ENCODE assay signal across 17 mouse cellular contexts in the genomic region with DNA sequence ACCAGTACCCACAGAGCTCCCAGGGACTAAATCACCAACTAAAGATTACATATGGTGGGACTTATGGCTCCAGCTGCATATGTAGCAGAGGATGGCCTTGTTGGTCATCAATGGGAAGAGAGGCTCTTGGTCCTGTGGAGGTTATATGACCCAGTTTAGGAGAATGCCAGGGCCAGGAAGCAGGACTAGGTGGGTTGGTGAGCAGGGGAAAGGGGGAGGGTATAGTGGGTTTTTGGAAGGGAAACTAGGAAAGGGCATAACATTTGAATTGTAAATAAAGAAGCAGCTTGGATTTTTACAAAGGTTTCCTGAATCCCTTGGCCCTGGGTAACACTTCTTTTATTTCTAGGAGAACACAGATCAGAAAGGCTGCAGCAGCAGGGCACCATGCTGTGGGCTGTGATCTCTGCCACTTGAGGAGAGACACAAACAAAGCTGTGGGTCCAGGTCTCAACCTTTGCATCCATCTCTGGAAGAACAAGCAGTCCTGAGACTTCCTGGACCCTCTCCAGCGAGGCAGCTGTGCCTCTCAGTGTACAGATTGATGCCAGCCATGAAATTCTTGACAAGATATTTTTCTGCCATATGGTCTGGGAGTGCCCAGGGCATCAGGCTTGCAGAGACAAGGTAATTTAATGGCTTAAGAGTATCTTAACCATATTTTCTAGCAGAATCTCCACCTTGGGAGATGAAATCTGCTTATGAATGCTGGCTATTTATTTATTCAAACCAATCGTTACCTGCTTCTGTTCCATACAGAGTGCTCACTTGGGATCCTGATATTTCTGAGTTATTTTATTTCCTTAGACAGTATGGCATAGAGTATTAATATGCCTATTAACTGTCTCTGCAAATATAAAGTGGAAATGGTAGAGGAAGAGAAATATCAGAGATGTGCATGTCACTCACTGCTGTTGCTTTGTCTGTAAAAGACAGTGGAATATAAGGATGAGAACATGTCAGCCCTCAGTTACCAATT.
DNase-seq lines count a peak whose midpoint lies in the region; ATAC-seq lines count a peak whose summit lies in the region.
"Had no signal": no experiment of that assay in that cellular context is flagged by ENCODE, and none has a peak within 500 bp of the region (broad histone marks: within the 10 kb centered on the region; RNA-seq: fewer than 3 reads in every experiment).

No protein-coding gene starts in this region.

- no peaks in the 10 kb centered on the region for H3K36me3 ChIP-seq in forebrain, embryonic 13.5 days (ENCODE audit: poor library complexity, severe bottlenecking)
- H3K36me3 ChIP-seq in forebrain, embryonic 12.5 days (replicated peaks), result no peaks in the 10 kb centered on the region
- no peaks in the 10 kb centered on the region for H3K36me3 ChIP-seq in neural tube, embryonic 13.5 days
- no peaks in the 10 kb centered on the region for H3K36me3 ChIP-seq in neural tube, embryonic 15.5 days
- H3K36me3 ChIP-seq: embryonic facial prominence, embryonic 13.5 days; liver, embryonic 13.5 days had no signal

- WGBS in forebrain, embryonic 13.5 days, result 51% methylated on average over 2 of the region's 2 CpGs
- 61% methylated on average over 2 of the region's 2 CpGs for WGBS in forebrain, embryonic 12.5 days
- 44% methylated on average over 2 of the region's 2 CpGs for WGBS in neural tube, embryonic 13.5 days
- 38% methylated on average over 2 of the region's 2 CpGs for WGBS in neural tube, embryonic 15.5 days

- no peak overlapping the region for H3K4me3 ChIP-seq in forebrain, embryonic 13.5 days
- no peak overlapping the region for H3K4me3 ChIP-seq in forebrain, embryonic 12.5 days (replicated peaks)
- H3K4me3 ChIP-seq in neural tube, embryonic 13.5 days, result no peak overlapping the region
- H3K4me3 ChIP-seq in neural tube, embryonic 15.5 days (replicated peaks), result no peak overlapping the region
- H3K4me3 ChIP-seq: embryonic facial prominence, embryonic 13.5 days; gastrocnemius, adult 2 months; heart, adult 2 months; liver, embryonic 13.5 days had no signal

- peak; percentile 88 for ATAC-seq in forebrain, embryonic 13.5 days
- ATAC-seq in forebrain, embryonic 12.5 days (ENCODE audit: low FRiP score), result no peak
- ATAC-seq in neural tube, embryonic 13.5 days (ENCODE audit: low read depth), result peak; percentile 78
- ATAC-seq in neural tube, embryonic 15.5 days (ENCODE audit: low FRiP score), result no peak
- ATAC-seq: inflammation-experienced regulatory T-cells, adult 6 months; lung, postnatal 0 days had no signal

- H3K27ac ChIP-seq in forebrain, embryonic 13.5 days, result peak overlapping the region; percentile 44; the same call in 1 of the 2 replicates
- no peak overlapping the region for H3K27ac ChIP-seq in forebrain, embryonic 12.5 days
- peak overlapping the region; percentile 33; the same call in 1 of the 2 replicates for H3K27ac ChIP-seq in neural tube, embryonic 13.5 days (replicated peaks)
- no peak overlapping the region for H3K27ac ChIP-seq in neural tube, embryonic 15.5 days (replicated peaks)
- H3K27ac ChIP-seq: embryonic facial prominence, embryonic 13.5 days; gastrocnemius, adult 2 months; heart, adult 2 months; liver, embryonic 13.5 days had no signal

- H3K4me1 ChIP-seq in forebrain, embryonic 13.5 days, result no peaks in the 10 kb centered on the region
- H3K4me1 ChIP-seq in forebrain, embryonic 12.5 days, result no peaks in the 10 kb centered on the region
- H3K4me1 ChIP-seq in neural tube, embryonic 13.5 days (replicated peaks), result no peaks in the 10 kb centered on the region; the same call in 1 of the 2 replicates
- H3K4me1 ChIP-seq in neural tube, embryonic 15.5 days, result 0 out of 2 replicates have a peak, but pooled peaks cover 3% of the 10 kb centered on the region
- H3K4me1 ChIP-seq: embryonic facial prominence, embryonic 13.5 days; liver, embryonic 13.5 days had no signal

- H3K9me3 ChIP-seq in forebrain, embryonic 13.5 days (replicated peaks), result no peaks in the 10 kb centered on the region
- no peaks in the 10 kb centered on the region for H3K9me3 ChIP-seq in forebrain, embryonic 12.5 days
- H3K9me3 ChIP-seq in neural tube, embryonic 13.5 days, result no peaks in the 10 kb centered on the region
- H3K9me3 ChIP-seq in neural tube, embryonic 15.5 days (replicated peaks), result no peaks in the 10 kb centered on the region
- H3K9me3 ChIP-seq: embryonic facial prominence, embryonic 13.5 days; liver, embryonic 13.5 days had no signal

- DNase-seq in cerebellum, postnatal 25 days, result peak; percentile 89 to 90
- DNase-seq in thymus, postnatal 36 days, result no peak
- DNase-seq in lung, postnatal 4 days, result no peak
- no peak for DNase-seq in gastrocnemius, postnatal 10 days
- DNase-seq: adrenal gland, postnatal 10 days; gastrocnemius, adult 2 months; heart, adult 2 months; kidney, adult 9 months; liver, embryonic 13.5 days had no signal

- H3K9ac ChIP-seq in forebrain, embryonic 13.5 days, result no peak overlapping the region
- H3K9ac ChIP-seq in forebrain, embryonic 12.5 days, result no peak overlapping the region
- H3K9ac ChIP-seq in neural tube, embryonic 13.5 days, result no peak overlapping the region
- H3K9ac ChIP-seq in neural tube, embryonic 15.5 days (replicated peaks), result no peak overlapping the region
- H3K9ac ChIP-seq: embryonic facial prominence, embryonic 13.5 days; liver, embryonic 13.5 days had no signal

- no peak overlapping the region for H3K4me2 ChIP-seq in forebrain, embryonic 13.5 days
- H3K4me2 ChIP-seq in forebrain, embryonic 12.5 days, result no peak overlapping the region
- no peak overlapping the region for H3K4me2 ChIP-seq in neural tube, embryonic 13.5 days
- H3K4me2 ChIP-seq in neural tube, embryonic 15.5 days, result no peak overlapping the region
- H3K4me2 ChIP-seq: embryonic facial prominence, embryonic 13.5 days; liver, embryonic 13.5 days had no signal

- no peaks in the 10 kb centered on the region for H3K27me3 ChIP-seq in forebrain, embryonic 13.5 days
- no peaks in the 10 kb centered on the region for H3K27me3 ChIP-seq in forebrain, embryonic 12.5 days
- no peaks in the 10 kb centered on the region for H3K27me3 ChIP-seq in neural tube, embryonic 13.5 days
- H3K27me3 ChIP-seq in neural tube, embryonic 15.5 days (replicated peaks), result no peaks in the 10 kb centered on the region
- H3K27me3 ChIP-seq: CH12.LX; embryonic facial prominence, embryonic 13.5 days; liver, embryonic 13.5 days had no signal

Comparison
In these comparisons a context has a peak if more than half of its experiments do, and no peak if none do; other contexts are left out.
1. ATAC-seq: peak in forebrain, embryonic 13.5 days (single experiment) and neural tube, embryonic 13.5 days (single experiment); none in forebrain, embryonic 12.5 days (single experiment) and neural tube, embryonic 15.5 days (single experiment).
2. H3K27ac ChIP-seq: peak in forebrain, embryonic 13.5 days (single experiment) and neural tube, embryonic 13.5 days (single experiment); none in forebrain, embryonic 12.5 days (single experiment) and neural tube, embryonic 15.5 days (single experiment).
3. DNase-seq: peak in cerebellum, postnatal 25 days (2 of 2); none in thymus, postnatal 36 days (0 of 2), lung, postnatal 4 days (0 of 2) and gastrocnemius, postnatal 10 days (single experiment).